Mouse (Mus musculus): ENCODE measurements around the gene Nr2f2. TPM values are rescaled to one million over a fixed set of nuclear protein-coding genes. Genes with fewer than 3 reads are reported as not detected.

Gene Nr2f2
- total RNA-seq (2023), result not detected

GRCm38 (mm10) chr7:70365941-70366807, at the start of gene Nr2f2:
Gene Nr2f2, minus strand, starts transcription at chr7:70366735.

Measured in neutrophil, adult 83 days (primary cell).